In the genomic region with DNA sequence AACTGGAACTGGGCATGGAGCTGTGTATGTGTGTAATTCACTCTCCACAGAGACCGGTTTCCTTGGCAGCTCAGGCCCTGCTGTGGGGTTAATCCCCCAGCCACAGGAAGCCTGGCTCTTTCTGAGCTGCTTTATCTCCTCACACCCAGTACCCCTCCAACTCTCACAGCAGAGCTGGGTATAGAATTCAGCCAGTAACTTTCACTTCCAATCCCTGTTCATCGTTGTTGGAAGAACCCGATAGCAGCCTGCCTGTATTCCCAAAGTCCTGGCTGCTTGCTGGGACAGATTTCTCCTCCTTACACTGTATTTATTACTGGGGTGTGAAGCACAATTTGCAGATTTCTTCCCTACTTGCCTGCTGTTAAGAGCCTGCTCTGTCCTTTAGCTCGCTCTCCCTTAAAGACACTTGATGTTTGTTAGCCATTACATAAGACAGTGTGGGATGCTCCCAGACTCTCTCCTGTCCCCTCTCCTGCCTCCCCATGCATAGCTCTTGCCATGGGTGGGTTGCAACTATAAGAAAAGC, we compare ENCODE assay signal across 11 mouse cellular contexts.
DNase-seq lines count a peak whose midpoint lies in the region; ATAC-seq and TF ChIP-seq lines count a peak whose summit lies in the region.
"Had no signal": no experiment of that assay in that cellular context is flagged by ENCODE, and none has a peak within 500 bp of the region (broad histone marks: within the 10 kb centered on the region; RNA-seq: fewer than 3 reads in every experiment).

No protein-coding gene starts in this region.

- ATAC-seq in heart, embryonic 16.5 days (replicated peaks; ENCODE audit: extremely low read depth, insufficient read depth, low FRiP score): no peak

- 36% methylated on average over 4 of the region's 4 CpGs for WGBS in heart, embryonic 16.5 days
- WGBS in heart, adult 2 months: 49% methylated on average over 4 of the region's 4 CpGs

- no peak overlapping the region for H3K27ac ChIP-seq in heart, embryonic 16.5 days (ENCODE audit: low read length)
- H3K27ac ChIP-seq in heart, adult 2 months: no peak overlapping the region
- H3K27ac ChIP-seq: limb, embryonic 13.5 days had no signal

- intact Hi-C loops in heart, adult 2 months (cut with DNase I): no loop called here

- peaks cover 2% of the 10 kb centered on the region; the same call in 1 of the 2 replicates for H3K4me1 ChIP-seq in heart, embryonic 16.5 days (ENCODE audit: control insufficient read depth, insufficient read depth, low read length)
- no peaks in the 10 kb centered on the region for H3K4me1 ChIP-seq in heart, adult 2 months (ENCODE audit: control insufficient read depth, insufficient read depth, low read length)
- H3K4me1 ChIP-seq: limb, embryonic 13.5 days had no signal

- H3K9ac ChIP-seq in heart, embryonic 16.5 days (ENCODE audit: low read length): 0 out of 2 replicates have a peak overlapping the region, but pooled peaks have one; percentile 8
- no peak overlapping the region for H3K9ac ChIP-seq in heart, adult 2 months (ENCODE audit: low read depth, low read length)
- H3K9ac ChIP-seq: heart, embryonic 12.5 days; limb, embryonic 13.5 days had no signal

- H3K9me3 ChIP-seq in heart, embryonic 16.5 days (replicated peaks; ENCODE audit: control insufficient read depth, low read length): no peaks in the 10 kb centered on the region
- H3K9me3 ChIP-seq: heart, embryonic 12.5 days; limb, embryonic 13.5 days; megakaryocyte, embryonic 14.5 days had no signal

- no peak overlapping the region for H3K4me3 ChIP-seq in heart, embryonic 16.5 days (ENCODE audit: low read length)
- no peak overlapping the region for H3K4me3 ChIP-seq in heart, adult 2 months
- H3K4me3 ChIP-seq: heart, embryonic 12.5 days; limb, embryonic 13.5 days; megakaryocyte, embryonic 14.5 days had no signal

- TF ChIP-seq EP300 in heart, adult 2 months (IDR thresholded peaks at IDR 0.05; ENCODE audit: insufficient read depth, low read depth, low read length): no peak

- H3K79me2 ChIP-seq in heart, adult 2 months (replicated peaks; ENCODE audit: control insufficient read depth, insufficient read depth, low read length): no peaks in the 10 kb centered on the region

- no peak overlapping the region for H3K4me2 ChIP-seq in heart, embryonic 16.5 days (ENCODE audit: low read depth, low read length)
- H3K4me2 ChIP-seq: heart, embryonic 12.5 days; limb, embryonic 13.5 days had no signal

- no peaks in the 10 kb centered on the region for H3K27me3 ChIP-seq in heart, embryonic 16.5 days (ENCODE audit: control insufficient read depth, insufficient read depth, low read length)
- no peaks in the 10 kb centered on the region; the same call in 1 of the 2 replicates for H3K27me3 ChIP-seq in heart, adult 2 months (ENCODE audit: control insufficient read depth, insufficient read depth, low read length)
- H3K27me3 ChIP-seq: heart, embryonic 12.5 days; limb, embryonic 13.5 days had no signal

- H3K36me3 ChIP-seq in heart, embryonic 16.5 days (ENCODE audit: control insufficient read depth, insufficient read depth): no peaks in the 10 kb centered on the region
- H3K36me3 ChIP-seq in heart, adult 2 months (ENCODE audit: control insufficient read depth, insufficient read depth, low read length): no peaks in the 10 kb centered on the region
- H3K36me3 ChIP-seq: heart, embryonic 12.5 days; limb, embryonic 13.5 days had no signal

- no peak for DNase-seq in heart, adult 2 months
- peak; percentile 34 to 47 for DNase-seq in cerebellum, postnatal 14 days
- DNase-seq in layer of hippocampus, adult 9-11 months: peak; percentile 42
- DNase-seq in retina, embryonic 14.5 days (ENCODE audit: low spot score): peak; percentile 50
- DNase-seq in B cell, adult 2 months: no peak
- no peak for DNase-seq in gastrocnemius, postnatal 4 days (ENCODE audit: low spot score in 2 of 2)
- no peak for DNase-seq in ovary, adult 18-20 months (ENCODE audit: low spot score)

- TF ChIP-seq CTCF in heart, adult 2 months (IDR thresholded peaks at IDR 0.05): no peak

- TF ChIP-seq POLR2A in heart, adult 2 months (IDR thresholded peaks at IDR 0.05; ENCODE audit: insufficient read depth, low read depth, low read length): no peak

Comparison
In these comparisons a context has a peak if more than half of its experiments do, and no peak if none do; other contexts are left out.
1. DNase-seq: peak in cerebellum, postnatal 14 days (2 of 2), layer of hippocampus, adult 9-11 months (single experiment) and retina, embryonic 14.5 days (single experiment); none in heart, adult 2 months (0 of 2), B cell, adult 2 months (0 of 2), gastrocnemius, postnatal 4 days (0 of 2) and ovary, adult 18-20 months (single experiment).